Mouse (Mus musculus) kidney, embryonic 16.5 days (tissue): ENCODE data around the gene Hbs1l. TPM values are rescaled to one million over a fixed set of nuclear protein-coding genes. Genes with fewer than 3 reads are reported as not detected.

Source experiments
- ATAC-seq: fragments of 200-750 bp; cut with Nextera tagmentation; 2 replicates; pipeline ENCODE4 v1.8.0; 2017; ENCODE audit warnings: moderate TSS enrichment; ENCODE audit not compliant: low FRiP score, low TSS enrichment
- H3K27ac ChIP-seq: fragments of 300-500 bp; sonication (generic); 2 replicates; pipeline ENCODE4 v1.5.1; 2014; ENCODE audit warnings: low read length
- H3K27me3 ChIP-seq: fragments of 300-500 bp; sonication (generic); 2 replicates; pipeline ENCODE4 v1.6.1; 2014; ENCODE audit warnings: low read length, control low read depth, mixed read lengths; ENCODE audit not compliant: insufficient read depth
- H3K36me3 ChIP-seq: fragments of 300-500 bp; sonication (generic); 2 replicates; pipeline ENCODE4 v1.6.1; 2014; ENCODE audit warnings: low read length, control low read depth, mixed read lengths; ENCODE audit not compliant: insufficient read depth
- H3K4me1 ChIP-seq: fragments of 300-500 bp; sonication (generic); 2 replicates; pipeline ENCODE4 v1.6.1; 2014; ENCODE audit warnings: low read length, control low read depth, mixed read lengths; ENCODE audit not compliant: insufficient read depth
- H3K4me2 ChIP-seq: fragments of 300-500 bp; sonication (generic); replicated peaks from 2 replicates; pipeline ENCODE4 v1.6.1; 2014; ENCODE audit warnings: low read depth, low read length
- H3K4me3 ChIP-seq: fragments of 300-500 bp; sonication (generic); 2 replicates; pipeline ENCODE4 v1.5.1; 2014; ENCODE audit warnings: mild to moderate bottlenecking, low read length
- H3K9ac ChIP-seq: fragments of 300-500 bp; sonication (generic); replicated peaks from 2 replicates; pipeline ENCODE4 v1.6.1; 2014; ENCODE audit warnings: low read length
- H3K9me3 ChIP-seq: fragments of 300-500 bp; sonication (generic); 2 replicates; pipeline ENCODE4 v1.6.1; 2016; ENCODE audit warnings: low read length, control low read depth
- WGBS: fragments of 180-500 bp; shearing (Covaris S2); extraction: QIAGEN DNeasy Blood & Tissue Kit; methylation state at CpG from one replicate; pipeline ENCODE4 v1.1.7; 2014; 5-methylcytosine and 5-hydroxymethylcytosine counted together
- polyA plus RNA-seq: library from polyadenylated mRNA; unstranded; fragments of >200 nt; fragmentation: Nextera tagmentation; extraction: Ambion mirVana; gene quantifications from 2 replicates; pipeline ENCODE4 v1.2.1, GENCODE M21; 2015

Gene Hbs1l
- polyA plus RNA-seq, 1 experiment from 2014 or later: 99.9 TPM

DNA sequence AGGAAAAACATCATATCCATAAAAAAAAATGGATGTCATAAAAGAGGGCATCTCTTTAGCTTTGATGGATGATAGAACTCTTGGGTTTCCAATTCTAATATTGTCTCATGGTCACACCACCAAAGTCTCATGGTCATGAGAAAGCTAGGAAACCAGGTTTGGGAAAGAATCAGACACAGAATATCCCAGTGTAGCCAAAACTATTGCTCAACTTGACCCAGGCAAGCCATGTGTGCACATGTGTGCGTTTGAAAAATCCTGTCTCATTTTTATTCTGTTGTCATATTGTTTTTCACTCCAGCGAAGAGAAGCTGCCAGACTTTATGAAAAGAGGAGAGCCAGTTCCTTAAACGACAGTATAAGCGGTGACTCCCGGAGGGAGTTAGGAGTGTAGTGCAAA, 114.9 kb downstream of the Hbs1l start:
- WGBS: 77% methylated on average over 5 of the region's 5 CpGs
- Histone ChIP-seq H3K27me3 (no peaks in the 10 kb centered on the region), H3K4me2 (no peak overlapping the region), H3K4me3 (no peak overlapping the region), H3K4me1 (0 out of 2 replicates have a peak, but pooled peaks cover 5% of the 10 kb centered on the region), H3K9ac (no peak overlapping the region), H3K27ac (no peak overlapping the region), H3K9me3 (no peaks in the 10 kb centered on the region), H3K36me3 (no peaks in the 10 kb centered on the region)
- no peak for ATAC-seq

DNA sequence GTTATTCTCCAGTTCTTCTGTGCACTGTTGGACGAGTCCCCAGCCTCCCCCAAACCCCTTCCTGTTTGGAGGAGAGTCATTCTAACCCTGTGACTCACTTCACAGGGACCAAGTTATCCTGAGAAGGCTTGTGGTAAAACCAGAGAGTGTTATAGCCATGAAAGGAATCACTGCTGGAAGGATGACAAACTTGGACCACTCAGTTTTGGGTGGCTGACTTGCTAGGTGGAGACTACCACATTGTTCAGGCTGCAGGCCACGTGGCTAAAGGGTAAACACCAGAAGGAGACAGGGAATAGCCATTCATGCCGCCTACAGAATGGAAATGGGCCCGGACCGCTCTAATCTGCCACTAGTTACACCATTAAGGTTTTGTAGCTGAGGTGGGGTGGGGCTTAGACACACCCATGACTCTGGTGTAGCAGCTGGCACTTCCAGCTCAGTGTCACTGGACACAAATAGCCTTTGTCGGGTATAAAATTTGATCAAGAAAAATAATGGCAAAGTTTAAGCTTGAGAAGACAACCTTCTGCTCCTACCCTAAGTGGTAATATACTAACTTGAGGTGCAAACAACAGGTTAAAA, 115.9 kb downstream of the Hbs1l start:
- WGBS: 74% methylated on average over 6 of the region's 6 CpGs
- Histone ChIP-seq H3K9me3 (no peaks in the 10 kb centered on the region), H3K4me3 (no peak overlapping the region), H3K27me3 (no peaks in the 10 kb centered on the region), H3K9ac (no peak overlapping the region), H3K36me3 (no peaks in the 10 kb centered on the region), H3K27ac (no peak overlapping the region), H3K4me1 (no peaks in the 10 kb centered on the region), H3K4me2 (no peak overlapping the region)
- no peak for ATAC-seq

DNA sequence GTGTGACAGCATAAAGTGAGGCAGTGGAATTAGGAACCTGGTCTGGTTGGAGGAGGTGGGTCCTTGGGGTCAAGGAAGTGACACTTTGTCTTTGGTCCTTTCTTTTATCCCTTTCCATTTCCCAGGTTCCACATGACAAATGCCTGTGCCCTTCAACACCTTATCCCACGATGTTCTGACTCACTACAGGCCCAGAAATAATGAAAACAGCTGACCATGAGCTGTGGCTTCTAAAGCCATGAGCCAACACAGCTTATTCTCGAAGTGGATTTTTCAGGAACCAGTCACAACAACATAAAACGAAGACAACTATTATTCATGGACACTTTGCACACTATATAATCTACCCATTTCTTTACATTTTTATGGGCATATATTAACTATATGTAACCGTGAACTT, 119.3 kb downstream of the Hbs1l start:
- ATAC-seq: no peak
- 74% methylated on average over 4 of the region's 4 CpGs for WGBS

DNA sequence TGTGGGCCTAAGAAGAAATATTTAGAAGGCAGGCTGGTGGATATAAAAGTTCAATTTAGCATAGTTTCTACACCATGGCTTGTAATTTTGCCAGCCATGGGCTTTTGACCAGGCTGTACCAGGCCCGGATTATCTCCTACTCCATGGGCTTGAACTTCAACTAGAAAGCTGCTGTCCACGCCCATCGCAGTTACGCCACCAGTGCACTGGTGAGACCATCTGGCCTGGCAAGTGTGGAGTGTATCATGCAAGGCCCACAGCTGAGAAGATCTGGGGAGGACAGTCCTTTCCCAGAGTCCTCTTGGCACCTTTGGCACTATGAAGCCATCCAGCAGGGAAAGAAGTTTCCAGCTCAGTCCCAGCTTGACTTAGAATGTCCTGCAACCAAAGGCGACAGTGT, 120.4 kb downstream of the Hbs1l start:
- ATAC-seq: no peak
- no peaks in the 10 kb centered on the region for H3K9me3 ChIP-seq
- H3K9ac ChIP-seq: no peak overlapping the region
- WGBS: 88% methylated on average over 5 of the region's 5 CpGs
- no peaks in the 10 kb centered on the region for H3K36me3 ChIP-seq
- no peaks in the 10 kb centered on the region for H3K27me3 ChIP-seq
- no peak overlapping the region for H3K4me2 ChIP-seq
- no peaks in the 10 kb centered on the region for H3K4me1 ChIP-seq
- H3K27ac ChIP-seq: no peak overlapping the region
- no peak overlapping the region for H3K4me3 ChIP-seq

More for the DNA sequence above, 119.3 kb downstream of the Hbs1l start:
- H3K4me3 ChIP-seq: no peak overlapping the region
- H3K27ac ChIP-seq: no peak overlapping the region
- H3K4me1 ChIP-seq: no peaks in the 10 kb centered on the region
- no peaks in the 10 kb centered on the region for H3K27me3 ChIP-seq
- no peak overlapping the region for H3K9ac ChIP-seq
- no peaks in the 10 kb centered on the region for H3K9me3 ChIP-seq
- H3K4me2 ChIP-seq: no peak overlapping the region
- no peaks in the 10 kb centered on the region for H3K36me3 ChIP-seq

Other genes with a start within 250 kb of the Hbs1l start
- gene Myb, start 135.0 kb upstream of the Hbs1l start, polyA plus RNA-seq: 4.0 and 5.7 TPM in 2 replicates
- gene Aldh8a1, start 81.3 kb downstream of the Hbs1l start, polyA plus RNA-seq: 4.5 and 5.1 TPM in 2 replicates